Mouse (Mus musculus): ENCODE measurements around the gene Letmd1.

GRCm38 (mm10) chr15:100452486-100452885 is 16.3 kb upstream of the Letmd1 start:
- TF ChIP-seq POLR2A (IDR thresholded peaks at IDR 0.05; ENCODE audit: borderline replicate concordance, extremely low read depth, low read depth, low read length) (no peak), CTCF (IDR thresholded peaks at IDR 0.05; ENCODE audit: insufficient read depth, low read length) (no peak)

Data from lung, adult 2 months (tissue).